Mouse (Mus musculus) splenic B cell, adult 2 months (primary cell): ENCODE data around the gene Gabpb1.
A peak's percentile ranks its signal among the peaks of the same experiment; 100 is the strongest.

ENCODE experiments used
- DNase-seq: peaks from one replicate; pipeline ENCODE4 v3.0.0-alpha.2; 2011; ENCODE audit warnings: low read depth, low spot score
- H3K27me3 ChIP-seq: 2 replicates; pipeline ENCODE4 v1.6.1; 2012; ENCODE audit warnings: mild to moderate bottlenecking, low read length, moderate library complexity, mixed read lengths; ENCODE audit not compliant: control insufficient read depth, poor library complexity, insufficient read depth, severe bottlenecking
- H3K36me3 ChIP-seq: 2 replicates; pipeline ENCODE4 v1.6.1; 2012; ENCODE audit warnings: mild to moderate bottlenecking, low read length, moderate library complexity, mixed read lengths; ENCODE audit not compliant: control insufficient read depth, poor library complexity, insufficient read depth, severe bottlenecking

Gabpb1 gene

GRCm38 (mm10) chr2:126668621-126669252 lies 7.4 kb downstream of the Gabpb1 start:
- H3K36me3 ChIP-seq: peaks cover 2% of the 10 kb centered on the region; the same call in 1 of the 2 replicates

DNA sequence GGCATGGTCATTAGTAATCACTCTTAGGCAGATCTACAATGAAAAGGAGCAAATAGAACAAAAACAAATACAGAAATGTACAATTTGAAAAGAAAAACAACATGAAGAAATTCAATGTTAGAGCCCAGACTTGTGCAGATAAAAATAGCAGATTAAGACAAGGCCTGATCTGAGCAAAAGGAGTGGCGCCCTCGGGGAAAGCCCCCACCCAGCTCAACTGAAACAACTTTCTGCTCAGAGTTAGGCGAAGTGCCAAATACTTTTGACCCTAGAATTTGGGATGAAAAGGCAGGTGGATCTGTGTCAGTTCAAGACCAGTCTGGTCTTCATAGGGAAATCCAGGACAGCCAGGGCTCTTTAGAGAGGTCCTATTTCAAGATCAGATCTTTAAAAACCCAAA lies 10.2 kb downstream of the Gabpb1 start:
- H3K27me3 ChIP-seq: no peaks in the 10 kb centered on the region
- no peaks in the 10 kb centered on the region; the same call in 1 of the 2 replicates for H3K36me3 ChIP-seq
- no peak for DNase-seq

More at GRCm38 (mm10) chr2:126668621-126669252, 7.4 kb downstream of the Gabpb1 start:
- no peaks in the 10 kb centered on the region for H3K27me3 ChIP-seq
- no peak for DNase-seq

- DNase-seq: peak; percentile 77
- Histone ChIP-seq H3K27me3 (no peaks in the 10 kb centered on the region), H3K36me3 (no peaks in the 10 kb centered on the region; the same call in 1 of the 2 replicates)
Measured at GRCm38 (mm10) chr2:126663481-126663880, 12.7 kb downstream of the Gabpb1 start.

- DNase-seq: no peak
- peaks cover 16% of the 10 kb centered on the region for H3K36me3 ChIP-seq
- H3K27me3 ChIP-seq: no peaks in the 10 kb centered on the region
Measured at GRCm38 (mm10) chr2:126652929-126653328, 23.2 kb downstream of the Gabpb1 start.

DNA sequence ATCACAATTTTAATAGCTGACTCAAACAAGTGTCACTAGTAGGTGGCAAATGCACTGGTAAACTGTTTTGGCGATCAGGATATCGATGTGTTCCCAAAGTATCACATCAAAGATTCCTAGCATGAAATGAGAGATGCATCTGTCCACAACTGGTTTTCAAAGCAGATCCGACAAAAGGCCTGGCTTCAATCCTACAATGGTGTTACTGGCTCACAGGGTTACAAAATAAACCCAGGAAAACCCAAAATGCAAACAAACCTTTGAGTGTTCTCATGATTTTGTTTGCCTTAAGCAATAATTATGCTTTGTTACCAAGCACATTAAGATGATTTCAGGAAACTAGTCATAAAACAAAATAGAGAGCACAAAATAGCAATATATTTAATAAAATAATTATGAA lies 28.4 kb downstream of the Gabpb1 start:
- no peak for DNase-seq
- peaks cover 14% of the 10 kb centered on the region for H3K36me3 ChIP-seq
- no peaks in the 10 kb centered on the region for H3K27me3 ChIP-seq

GRCm38 (mm10) chr2:126646461-126646860 lies 29.7 kb downstream of the Gabpb1 start:
- no peaks in the 10 kb centered on the region for H3K27me3 ChIP-seq
- peaks cover 12% of the 10 kb centered on the region for H3K36me3 ChIP-seq
- DNase-seq: no peak

GRCm38 (mm10) chr2:126644768-126645167 lies 31.4 kb downstream of the Gabpb1 start:
- Histone ChIP-seq H3K27me3 (no peaks in the 10 kb centered on the region), H3K36me3 (peaks cover 7% of the 10 kb centered on the region)
- peak; percentile 28 for DNase-seq

DNA sequence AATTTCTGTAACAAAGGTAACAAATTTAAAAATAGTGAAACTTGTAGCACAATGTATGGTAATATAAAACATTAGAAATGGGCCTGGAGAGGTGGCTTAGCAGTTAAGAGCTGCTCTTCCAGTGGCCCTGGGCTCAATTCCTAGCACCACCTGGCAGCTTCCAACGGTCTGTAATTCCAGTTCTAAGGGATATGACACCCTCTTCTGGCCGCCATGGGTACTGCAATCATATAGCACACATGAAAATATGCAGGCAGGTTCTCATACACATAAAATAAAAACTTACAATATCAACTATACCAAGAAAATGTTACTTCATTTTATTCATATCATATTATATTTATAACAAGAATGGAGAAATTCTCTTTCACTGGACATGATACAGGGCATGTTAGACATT lies 35.8 kb downstream of the Gabpb1 start:
- no peaks in the 10 kb centered on the region for H3K27me3 ChIP-seq
- peaks cover 5% of the 10 kb centered on the region; the same call in 1 of the 2 replicates for H3K36me3 ChIP-seq
- DNase-seq: no peak

- DNase-seq: peak; percentile 76
- peaks cover 6% of the 10 kb centered on the region; the same call in 1 of the 2 replicates for H3K36me3 ChIP-seq
- no peaks in the 10 kb centered on the region for H3K27me3 ChIP-seq
Measured at GRCm38 (mm10) chr2:126635939-126636823, 40.0 kb downstream of the Gabpb1 start.

DNA sequence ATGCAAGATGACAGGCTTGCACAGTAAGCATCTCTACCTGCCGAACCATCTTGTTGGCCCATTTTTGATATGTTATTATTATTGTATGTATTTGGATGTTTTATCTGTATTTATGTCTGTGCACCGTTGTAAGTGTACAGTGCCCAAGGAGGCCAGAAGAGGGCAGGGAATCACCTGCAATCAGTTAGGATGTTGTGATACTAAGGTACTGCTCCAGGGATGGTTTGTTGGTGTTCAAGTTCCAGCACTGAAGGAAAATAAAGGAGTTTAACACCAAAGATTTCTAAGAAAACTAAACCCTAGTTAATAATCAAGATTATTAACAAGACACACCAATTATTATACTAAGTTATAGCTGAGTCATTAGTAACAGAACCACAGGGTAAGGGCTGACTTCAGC lies 43.0 kb downstream of the Gabpb1 start:
- peaks cover 4% of the 10 kb centered on the region; the same call in 1 of the 2 replicates for H3K36me3 ChIP-seq
- no peaks in the 10 kb centered on the region for H3K27me3 ChIP-seq
- no peak for DNase-seq

DNA sequence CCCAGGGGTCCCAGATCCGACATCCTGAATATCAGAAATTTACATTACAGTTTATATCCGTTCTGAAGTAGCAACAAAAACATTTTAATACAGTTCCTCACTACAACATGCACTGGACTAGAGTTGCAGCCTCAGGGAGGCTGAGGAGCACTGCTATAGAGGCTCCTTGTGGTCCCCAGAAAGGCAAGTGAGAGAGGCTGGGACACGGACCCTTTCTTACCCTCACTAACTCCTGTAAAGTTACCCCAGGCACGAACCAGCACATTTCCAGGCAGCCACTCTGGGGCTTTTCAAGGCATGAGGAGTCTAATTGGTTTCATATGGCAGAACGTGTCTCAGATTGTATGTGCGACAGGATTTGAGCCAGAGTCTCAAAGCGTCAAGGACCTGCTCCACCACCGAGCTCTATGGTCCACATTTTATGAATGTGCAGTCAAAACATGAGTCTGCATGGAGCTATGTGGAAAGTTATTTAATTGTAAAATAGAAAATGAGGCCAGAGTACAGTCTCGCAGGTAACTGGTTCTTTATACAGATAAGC lies 47.6 kb downstream of the Gabpb1 start:
- no peak for DNase-seq
- no peaks in the 10 kb centered on the region for H3K27me3 ChIP-seq
- H3K36me3 ChIP-seq: peaks cover under 1% of the 10 kb centered on the region; the same call in 1 of the 2 replicates

GRCm38 (mm10) chr2:126623138-126623537 lies 53.0 kb downstream of the Gabpb1 start:
- no peak for DNase-seq
- Histone ChIP-seq H3K36me3 (no peaks in the 10 kb centered on the region), H3K27me3 (no peaks in the 10 kb centered on the region)

- H3K36me3 ChIP-seq: no peaks in the 10 kb centered on the region
- DNase-seq: no peak
- H3K27me3 ChIP-seq: no peaks in the 10 kb centered on the region
Measured at GRCm38 (mm10) chr2:126622455-126622854, 53.7 kb downstream of the Gabpb1 start.

DNA sequence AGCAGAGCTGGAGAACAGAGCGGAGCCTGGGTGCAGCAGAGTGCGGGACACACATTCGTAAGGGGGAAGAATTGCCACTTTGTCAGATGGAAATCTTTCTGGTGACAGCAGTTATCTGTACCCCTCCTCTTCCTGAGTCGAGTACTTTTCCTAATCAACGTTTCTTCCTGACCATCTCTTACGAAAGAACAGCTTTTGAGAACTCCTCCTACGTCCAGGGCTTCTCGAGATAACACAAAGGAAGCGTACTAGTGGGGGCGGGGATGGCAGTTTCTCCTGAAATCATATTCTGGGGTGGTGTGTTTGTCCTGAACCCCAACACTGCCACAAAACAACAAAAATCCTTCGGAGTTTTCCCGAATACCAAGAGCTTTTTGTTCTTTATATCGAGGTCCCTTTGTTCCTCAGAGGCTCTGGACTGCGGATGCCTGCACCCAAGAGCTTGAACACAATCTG lies 56.9 kb downstream of the Gabpb1 start, which contains the start of gene Hdc:
Gene Hdc, minus strand, starts transcription at position 51 of the 456 bp plus-strand sequence.
- Histone ChIP-seq H3K36me3 (no peaks in the 10 kb centered on the region), H3K27me3 (no peaks in the 10 kb centered on the region)
- no peak for DNase-seq
